ENCODE assay signal across 39 mouse cellular contexts in genomic region chr12:74290983-74291382, GRCm38 (mm10). TPM values are rescaled to one million over a fixed set of nuclear protein-coding genes. Genes with fewer than 3 reads are reported as not detected.
"Had no signal": no experiment of that assay in that cellular context is flagged by ENCODE, and none has a peak within 500 bp of the region (broad histone marks: within the 10 kb centered on the region; RNA-seq: fewer than 3 reads in every experiment).

No protein-coding gene starts in this region.

- H3K27ac ChIP-seq: gastrocnemius, adult 2 months; heart, adult 2 months; heart, embryonic 10.5 days; hindbrain, embryonic 10.5 days; hindbrain, embryonic 12.5 days; hindbrain, embryonic 14.5 days; intestine, embryonic 15.5 days; limb, embryonic 10.5 days; limb, embryonic 12.5 days; liver, embryonic 12.5 days; liver, embryonic 14.5 days had no signal

- ATAC-seq: hindbrain, embryonic 16.5 days; inflammation-experienced regulatory T-cells, adult 6 months; intestine, embryonic 15.5 days; intestine, postnatal 0 days; liver, embryonic 12.5 days had no signal

- DNase-seq: gastrocnemius, adult 2 months; gastrocnemius, postnatal 10 days; gastrocnemius, postnatal 25 days; heart, adult 2 months; heart, postnatal 10 days; heart, postnatal 4 days; kidney, adult 18-20 months; kidney, adult 8-10 months; kidney, postnatal 10 days; kidney, postnatal 25 days; kidney, postnatal 4 days; liver had no signal

- H3K4me3 ChIP-seq: gastrocnemius, adult 2 months; heart, adult 2 months; heart, embryonic 10.5 days; heart, embryonic 12.5 days; hindbrain, embryonic 10.5 days; hindbrain, embryonic 12.5 days; intestine, embryonic 15.5 days; limb, embryonic 10.5 days; limb, embryonic 12.5 days; liver, embryonic 12.5 days had no signal

RNA-seq across cellular contexts. Expression of gene Gm11042, which starts 25.2 kb away (rescaled TPM):
- total RNA-seq: gastrocnemius, adult 2 months; gastrocnemius, postnatal 10 days; gastrocnemius, postnatal 25 days; gastrocnemius, postnatal 4 days; granulocyte monocyte progenitor cell, adult 5-6 weeks; heart, adult 2 months; heart, postnatal 10 days; heart, postnatal 25 days; heart, postnatal 4 days; layer of hippocampus, adult 18-20 months; layer of hippocampus, postnatal 10 days; layer of hippocampus, postnatal 25 days; left cerebral cortex, adult 8-10 months; left cerebral cortex, postnatal 10 days; left cerebral cortex, postnatal 25 days had no signal
- polyA plus RNA-seq: heart, adult 2 months; heart, embryonic 10.5 days; heart, embryonic 12.5 days; heart, embryonic 14.5 days; heart, embryonic 16.5 days; hindbrain, embryonic 10.5 days; hindbrain, embryonic 12.5 days; hindbrain, embryonic 14.5 days; hindbrain, embryonic 16.5 days; inflammation-experienced regulatory T-cells, adult 6 months; intestine, embryonic 15.5 days; intestine, postnatal 0 days; kidney, embryonic 14.5 days; kidney, embryonic 16.5 days; limb, embryonic 10.5 days; limb, embryonic 12.5 days; limb, embryonic 14.5 days; liver, embryonic 12.5 days; liver, embryonic 14.5 days had no signal
